Mouse (Mus musculus): Measurements from ENCODE around the gene Wdr74.

DNA sequence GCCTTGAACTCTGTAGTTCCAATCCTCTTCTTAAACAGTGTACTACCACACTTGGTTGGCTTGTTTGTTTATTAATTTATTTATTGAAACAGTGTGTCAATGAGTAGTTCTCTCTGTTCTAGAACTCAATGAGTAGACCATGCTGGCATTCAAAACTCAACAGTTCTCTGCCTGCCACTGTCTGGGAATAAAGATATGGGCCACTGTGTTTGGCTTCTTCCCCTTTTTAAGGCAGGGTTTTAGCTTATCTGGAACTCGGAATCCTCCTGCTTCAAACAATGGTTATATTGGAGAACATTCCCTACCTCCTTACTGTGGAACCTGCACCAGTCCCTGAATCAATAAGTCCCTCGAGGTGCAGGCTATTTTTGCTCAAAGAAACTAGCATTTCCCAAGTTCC is 23.3 kb downstream of the Wdr74 start:
- TF ChIP-seq CTCF (IDR thresholded peaks at IDR 0.05): no peak
- TF ChIP-seq POLR2A (IDR thresholded peaks at IDR 0.05; ENCODE audit: insufficient read depth, low read depth, low read length): no peak
